Mouse (Mus musculus): ENCODE data around the gene Rft1. TPM values are rescaled to one million over a fixed set of nuclear protein-coding genes. Genes with fewer than 3 reads are reported as not detected.

Rft1 gene
- total RNA-seq, 2 experiments from 2014 or later = 10.1 to 11.3 TPM

DNA sequence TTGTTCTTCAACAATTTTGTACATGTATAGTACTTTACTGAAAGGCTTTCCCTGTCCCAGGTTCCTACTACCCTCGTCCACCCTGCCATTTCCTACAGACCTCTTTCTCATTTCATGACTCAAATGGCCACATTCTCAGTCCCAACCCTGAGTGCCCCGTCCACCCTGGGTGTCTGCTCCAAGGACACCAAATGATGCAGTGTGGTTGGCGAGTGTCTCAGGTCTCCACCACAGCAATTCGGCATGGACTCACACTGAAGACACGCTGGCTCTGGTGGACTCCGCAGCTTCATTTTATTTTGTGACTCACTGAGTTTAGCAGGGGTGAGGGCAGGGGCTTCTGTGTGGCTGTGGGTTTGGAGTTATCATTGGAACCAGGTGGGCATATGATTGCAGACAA is 16.0 kb downstream of the Rft1 start:
- no peak for DNase-seq (ENCODE audit: extremely low spot score in 1 of 2, low spot score in 1 of 2)

DNA sequence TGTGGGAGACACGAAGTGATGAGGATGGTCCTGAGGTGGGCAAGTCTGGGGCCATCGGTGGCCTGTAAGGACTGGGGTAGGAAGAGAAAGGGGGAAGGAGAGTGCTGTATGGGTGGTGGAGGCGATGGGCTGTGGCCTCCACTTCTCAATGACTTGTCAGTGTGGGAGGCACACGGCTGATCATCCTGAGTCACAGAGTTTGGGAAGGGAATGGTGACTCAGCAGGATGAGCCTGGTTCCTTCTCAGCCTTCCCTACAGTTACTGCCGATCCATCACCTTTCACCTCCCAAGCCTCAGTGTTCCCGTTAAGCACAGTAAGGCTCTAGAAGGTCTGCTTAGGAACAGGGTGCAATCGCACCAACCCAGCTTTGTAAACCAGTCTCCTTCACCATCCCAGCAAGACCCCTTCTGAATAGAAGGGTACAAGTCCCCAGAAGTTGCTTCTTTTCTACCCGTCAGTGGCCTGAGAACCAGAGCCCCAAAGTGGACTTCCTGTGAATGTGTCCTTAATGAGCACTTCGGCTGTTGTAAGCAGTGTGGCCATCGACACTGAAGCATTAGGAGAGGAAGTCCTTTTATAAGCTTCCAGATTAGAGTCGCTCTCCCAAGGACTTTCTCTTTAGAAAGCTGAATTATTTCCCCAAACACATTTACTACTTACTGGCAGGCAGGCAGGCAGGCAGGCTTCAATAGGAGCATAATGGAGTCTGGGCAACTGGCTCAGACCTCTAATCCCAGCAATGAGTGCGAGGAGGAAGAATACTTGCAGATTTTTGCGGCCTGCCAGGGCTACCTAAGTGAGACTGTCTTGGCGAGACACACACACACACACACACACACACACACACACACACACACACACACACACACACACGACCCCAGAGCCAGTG is 17.2 kb downstream of the Rft1 start:
- no peak for DNase-seq (ENCODE audit: extremely low spot score in 1 of 2, low spot score in 1 of 2)

DNA sequence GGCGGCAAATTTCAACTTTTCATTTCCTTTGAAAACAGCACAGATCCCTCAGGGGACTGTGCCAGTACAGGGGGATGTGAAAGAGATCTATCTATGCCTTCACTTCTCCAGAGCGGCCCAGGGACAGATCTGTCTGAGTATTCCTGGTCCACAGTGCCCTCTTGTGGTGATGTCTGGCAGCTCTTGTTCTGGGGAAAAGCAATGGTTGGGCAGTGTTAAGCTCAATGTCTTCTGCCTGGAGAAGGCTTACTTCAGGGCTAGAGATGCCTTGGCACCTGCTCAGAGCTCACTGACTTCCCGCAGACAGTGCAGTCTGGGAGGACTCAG is 17.8 kb downstream of the Rft1 start:
- peak; percentile 83 to 97 for DNase-seq (ENCODE audit: extremely low spot score in 1 of 2, low spot score in 1 of 2)

DNA sequence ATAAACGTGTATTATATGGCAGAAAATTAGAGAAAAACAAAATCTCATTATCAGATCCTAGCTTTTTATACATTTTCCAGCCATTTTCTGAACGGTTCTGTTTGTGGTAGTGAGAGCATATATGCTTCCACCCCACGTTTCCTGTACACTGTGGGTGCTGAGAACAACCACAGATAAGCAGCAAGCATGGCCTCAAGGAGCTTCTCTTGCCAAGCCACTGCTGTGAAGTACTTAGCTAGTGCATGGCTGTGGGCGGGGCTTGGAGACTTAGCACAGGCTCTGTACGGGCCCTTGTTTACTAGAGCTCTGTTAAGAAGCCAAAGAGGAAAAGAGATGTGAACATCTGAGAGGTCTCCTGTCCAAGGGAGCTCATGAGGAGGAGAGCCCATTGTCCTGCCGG is 20.8 kb downstream of the Rft1 start:
- no peak for DNase-seq (ENCODE audit: extremely low spot score in 1 of 2, low spot score in 1 of 2)

DNA sequence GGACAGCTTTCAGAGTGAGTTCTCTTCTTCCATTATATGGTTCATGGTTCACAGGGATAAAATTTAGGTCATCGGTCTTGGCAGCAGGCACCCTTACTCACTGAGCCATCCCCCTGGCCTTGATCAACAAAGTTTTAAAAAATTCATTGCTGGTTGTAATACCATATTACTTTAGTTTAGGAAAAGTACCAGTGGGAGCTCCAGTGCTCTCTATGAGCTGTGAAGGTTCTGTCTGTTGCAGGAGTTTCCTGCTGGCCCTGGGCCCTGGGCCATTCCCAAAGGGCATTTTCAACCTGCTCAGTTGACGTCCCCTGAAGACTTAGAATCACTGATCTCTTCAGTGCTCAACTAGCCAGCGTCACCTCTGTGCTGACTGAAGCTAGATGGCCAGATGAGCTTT is 28.0 kb downstream of the Rft1 start:
- DNase-seq (ENCODE audit: extremely low spot score in 1 of 2, low spot score in 1 of 2) = no peak

DNA sequence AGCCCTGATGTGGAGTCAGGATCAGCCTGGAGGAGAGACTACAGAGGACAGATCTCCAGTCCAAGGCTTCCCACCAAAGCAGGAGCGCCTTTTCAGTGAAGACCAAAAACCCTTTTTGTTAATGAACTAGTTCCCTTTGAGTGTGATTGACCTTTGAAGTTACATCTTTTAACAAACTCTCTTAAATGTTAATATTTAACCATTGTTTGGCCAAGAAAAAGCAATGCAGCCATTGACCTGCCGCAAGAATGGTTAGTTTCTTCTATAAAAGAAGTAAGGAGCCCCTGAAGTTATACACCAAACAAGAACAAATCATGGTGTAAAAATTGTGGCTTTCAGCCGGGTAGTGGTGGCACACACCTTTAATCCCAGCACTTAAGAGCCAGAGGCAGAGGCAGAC is 36.5 kb downstream of the Rft1 start:
- DNase-seq (ENCODE audit: extremely low spot score in 1 of 2, low spot score in 1 of 2) = no peak

DNA sequence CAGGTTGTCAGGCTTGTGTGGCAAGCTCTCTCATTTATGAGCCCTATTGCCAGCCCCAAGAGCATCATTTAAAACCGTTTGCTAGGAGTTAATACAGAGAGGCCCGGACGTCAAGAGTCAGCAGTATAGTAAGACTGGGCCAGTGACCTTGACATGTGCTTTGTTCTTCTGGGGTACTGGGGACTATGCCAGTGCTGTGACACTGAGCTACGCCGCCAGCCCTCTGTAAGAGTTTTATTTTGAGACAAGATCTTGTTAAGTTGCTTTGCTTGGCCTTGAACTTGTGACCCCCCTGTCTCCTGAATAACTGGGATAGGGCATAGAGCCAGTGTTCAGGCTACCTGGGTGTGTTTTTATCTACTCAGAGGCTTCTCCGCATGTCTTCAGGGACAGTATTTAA is 38.3 kb downstream of the Rft1 start:
- DNase-seq (ENCODE audit: extremely low spot score in 1 of 2, low spot score in 1 of 2) = no peak

DNA sequence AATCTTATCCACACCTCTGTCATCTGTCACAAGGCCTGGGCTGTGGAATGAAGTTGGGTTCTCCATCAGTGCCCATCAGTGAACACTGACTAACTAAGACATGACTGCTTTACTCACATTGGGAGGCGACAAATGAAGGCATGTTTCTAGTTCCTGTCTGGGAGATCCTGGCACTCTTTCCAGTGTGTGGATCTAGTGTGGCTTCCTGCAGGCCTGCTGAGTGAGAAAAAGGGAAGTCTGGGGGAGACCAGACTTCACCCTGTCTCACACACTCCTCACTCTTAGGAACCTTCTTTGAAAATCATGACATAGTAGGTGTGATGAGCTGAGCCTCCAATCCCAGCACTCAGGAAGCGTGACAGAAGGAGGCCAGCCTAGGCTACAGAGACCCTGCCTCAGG is 40.6 kb downstream of the Rft1 start:
- no peak for DNase-seq (ENCODE audit: extremely low spot score in 1 of 2, low spot score in 1 of 2)

DNA sequence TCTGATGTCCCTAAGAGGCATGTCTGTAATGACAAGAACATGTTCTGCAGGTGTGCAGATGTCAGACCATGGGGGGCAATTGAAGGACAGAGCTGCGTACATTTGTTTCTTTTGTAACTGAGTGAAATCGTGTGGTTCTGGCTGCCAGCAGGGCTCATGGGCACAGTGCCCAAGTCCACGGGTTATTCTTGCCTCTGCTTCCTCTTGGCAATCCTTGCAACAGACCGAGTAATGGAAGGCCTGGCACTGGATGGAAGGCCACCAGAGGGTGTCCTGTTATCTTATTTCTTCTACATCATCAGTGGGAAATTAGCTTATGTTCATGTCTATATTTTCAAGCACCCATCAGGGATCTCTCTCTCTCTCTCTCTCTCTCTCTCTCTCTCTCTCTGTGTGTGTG is 41.4 kb downstream of the Rft1 start:
- DNase-seq (ENCODE audit: extremely low spot score in 1 of 2, low spot score in 1 of 2) = peak; percentile 51 to 63

DNA sequence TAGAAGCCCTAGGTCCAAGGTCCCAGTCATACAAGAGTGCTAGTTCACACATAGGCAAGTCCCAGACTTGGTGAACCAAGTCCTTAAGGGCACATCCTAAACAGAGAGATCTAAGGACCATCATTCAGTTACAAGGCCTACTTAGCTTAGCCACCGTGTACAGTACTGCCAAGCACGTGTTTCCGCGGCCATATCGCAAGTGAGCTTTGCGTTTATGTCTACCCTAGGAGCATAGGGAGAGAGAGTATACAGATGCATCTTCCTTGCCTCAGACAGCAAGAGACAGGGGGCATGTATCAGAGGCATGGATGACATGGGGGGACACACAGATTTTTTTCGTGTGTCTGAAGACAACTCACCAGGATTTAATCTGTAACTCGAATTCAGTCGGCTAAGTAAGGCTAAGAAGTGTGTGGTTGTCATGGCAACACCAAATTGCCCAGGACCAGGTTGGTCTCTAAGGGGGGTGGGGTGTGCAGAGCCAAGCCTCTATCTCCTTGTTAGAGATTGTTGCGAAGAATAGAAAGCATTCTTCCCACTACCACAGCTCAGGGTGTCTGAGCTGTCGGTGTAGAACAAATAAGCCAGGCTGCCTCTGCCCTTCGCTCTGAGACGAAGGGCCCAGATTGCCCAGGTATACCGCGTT is 43.4 kb downstream of the Rft1 start:
- no peak for DNase-seq (ENCODE audit: extremely low spot score in 1 of 2, low spot score in 1 of 2)

DNA sequence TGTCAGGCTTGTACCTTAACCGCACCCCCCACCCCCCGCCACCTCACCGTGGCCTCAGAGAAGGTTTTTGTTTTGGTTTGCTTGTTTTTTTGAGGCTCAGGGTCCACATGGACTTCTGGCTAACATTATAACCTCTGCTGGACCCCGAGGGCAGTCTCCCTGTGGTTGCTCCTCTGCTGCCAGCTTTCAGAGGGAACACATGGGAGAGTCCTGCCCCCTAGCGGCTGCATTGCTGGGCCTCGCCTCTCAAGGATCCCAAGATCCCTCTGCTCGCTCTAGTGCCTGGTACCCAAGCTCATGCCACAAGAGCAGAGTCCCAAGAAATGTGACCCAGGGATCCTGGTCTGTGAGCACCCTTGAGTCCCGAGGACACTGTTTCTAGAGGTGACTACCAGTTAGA is 45.5 kb downstream of the Rft1 start:
- DNase-seq (ENCODE audit: extremely low spot score in 1 of 2, low spot score in 1 of 2) = peak in 1 of 2 experiments; percentile 69

DNA sequence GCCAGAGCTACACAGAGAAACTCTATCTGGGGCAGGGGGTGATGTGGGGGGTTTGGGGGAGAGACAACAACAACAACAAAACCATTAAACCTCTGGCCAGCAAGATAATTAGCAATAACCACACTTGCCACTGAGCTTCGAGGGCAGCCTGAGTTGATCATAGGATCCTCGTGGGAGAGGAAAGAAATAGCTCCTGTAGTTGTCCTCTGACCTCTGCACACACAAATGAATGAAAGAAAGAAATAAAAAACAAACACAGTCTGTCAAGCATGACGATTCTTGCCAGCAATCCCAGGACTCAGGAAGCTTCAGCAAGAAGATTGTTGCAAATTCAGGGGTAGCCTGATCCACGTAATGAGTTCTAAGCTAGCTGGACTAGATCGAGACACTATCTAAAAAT is 48.4 kb downstream of the Rft1 start:
- no peak for DNase-seq (ENCODE audit: extremely low spot score in 1 of 2, low spot score in 1 of 2)

DNA sequence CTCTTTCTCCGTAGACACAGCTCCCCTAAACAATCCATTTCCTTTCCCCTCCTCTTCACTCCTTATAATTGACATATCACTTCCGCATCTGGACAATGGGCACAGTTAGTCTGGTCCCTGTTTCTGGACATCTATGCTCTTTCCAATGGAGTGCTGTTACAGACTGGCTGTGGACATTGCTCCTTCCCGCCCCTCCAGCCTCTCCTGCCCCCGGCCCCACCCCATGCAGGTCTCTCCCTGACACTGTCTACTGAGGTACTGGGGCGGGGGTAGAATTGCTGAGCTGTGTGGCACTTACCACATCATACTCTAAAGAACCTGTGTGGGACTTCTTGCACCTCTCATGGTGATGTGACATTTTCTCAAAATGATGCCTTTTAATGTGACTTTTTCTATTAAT is 48.9 kb downstream of the Rft1 start:
- no peak for DNase-seq (ENCODE audit: extremely low spot score in 1 of 2, low spot score in 1 of 2)

DNA sequence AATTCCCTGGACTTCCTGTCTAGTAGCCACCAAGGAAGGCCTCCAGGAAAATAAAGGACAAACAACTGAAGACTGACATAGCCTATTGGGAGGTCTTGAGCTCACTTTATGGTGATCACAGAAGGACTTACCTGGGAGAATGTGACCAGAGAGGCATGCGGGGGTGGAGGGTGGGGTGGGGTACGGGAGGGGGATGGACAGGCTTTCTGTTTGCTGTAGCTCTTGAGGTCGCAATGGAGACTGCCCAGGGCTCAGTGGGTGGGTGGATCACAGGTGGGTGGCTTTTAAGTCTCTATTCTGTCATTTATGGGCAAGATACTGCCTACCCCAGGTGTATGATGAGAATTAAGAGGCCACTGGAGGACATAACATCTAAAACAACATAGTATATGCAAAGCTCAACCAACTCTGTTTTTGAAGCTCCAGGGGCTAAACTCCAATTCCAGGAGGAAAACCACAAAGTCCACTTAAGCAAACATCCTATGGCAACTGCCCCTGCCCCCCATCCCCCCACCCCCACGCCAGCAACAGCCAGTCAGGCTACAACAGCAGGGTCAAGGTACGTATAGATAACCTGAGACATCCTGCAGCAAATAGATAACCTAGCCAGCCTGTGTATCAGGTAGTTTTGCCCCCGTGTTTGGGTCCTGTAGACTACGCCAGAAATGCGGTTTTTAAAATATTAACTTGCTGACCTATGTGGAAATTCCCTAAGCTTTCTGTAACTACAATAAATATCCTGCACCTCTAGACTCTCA is 50.1 kb downstream of the Rft1 start:
- no peak for DNase-seq (ENCODE audit: extremely low spot score in 1 of 2, low spot score in 1 of 2)

DNA sequence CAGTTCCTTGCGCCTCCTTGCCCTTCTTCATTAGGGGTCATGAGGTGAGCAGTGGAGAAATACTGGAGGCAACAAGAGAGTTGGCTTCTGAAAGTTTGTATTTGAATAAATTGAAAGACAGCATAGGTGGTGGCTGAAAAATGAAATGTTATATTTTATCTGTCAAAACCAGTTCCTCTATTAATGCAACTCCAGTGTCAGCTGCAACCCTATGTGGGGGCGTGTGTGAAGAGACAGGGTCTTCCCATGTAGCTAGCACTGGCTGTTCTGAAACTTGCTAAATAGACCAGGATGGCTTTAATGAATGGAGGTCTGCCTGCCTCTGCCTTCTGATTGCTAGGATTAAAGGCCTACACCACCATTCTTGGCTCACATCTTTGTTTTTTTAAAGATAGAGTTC is 57.7 kb downstream of the Rft1 start:
- no peak for DNase-seq (ENCODE audit: extremely low spot score in 1 of 2, low spot score in 1 of 2)

DNA sequence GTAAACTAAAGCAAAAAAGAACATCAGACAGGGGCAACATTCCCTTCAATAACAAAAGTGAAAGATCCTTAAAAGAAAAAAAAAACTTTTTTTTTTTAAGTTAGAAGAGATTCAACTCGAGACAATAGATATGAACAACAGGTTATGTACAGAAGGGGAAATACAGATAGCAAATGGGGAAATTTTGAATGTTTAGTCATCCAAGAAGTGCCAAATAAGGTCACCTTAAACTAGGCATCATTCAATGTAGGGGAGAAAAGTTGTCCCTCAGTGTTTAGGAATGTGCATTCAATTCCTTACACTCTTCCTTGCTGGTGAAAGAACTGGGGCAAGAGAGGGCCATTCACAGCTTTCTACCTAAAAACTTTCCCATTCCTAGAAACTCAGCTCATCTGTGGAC is 59.6 kb downstream of the Rft1 start:
- no peak for DNase-seq (ENCODE audit: extremely low spot score in 1 of 2, low spot score in 1 of 2)

DNA sequence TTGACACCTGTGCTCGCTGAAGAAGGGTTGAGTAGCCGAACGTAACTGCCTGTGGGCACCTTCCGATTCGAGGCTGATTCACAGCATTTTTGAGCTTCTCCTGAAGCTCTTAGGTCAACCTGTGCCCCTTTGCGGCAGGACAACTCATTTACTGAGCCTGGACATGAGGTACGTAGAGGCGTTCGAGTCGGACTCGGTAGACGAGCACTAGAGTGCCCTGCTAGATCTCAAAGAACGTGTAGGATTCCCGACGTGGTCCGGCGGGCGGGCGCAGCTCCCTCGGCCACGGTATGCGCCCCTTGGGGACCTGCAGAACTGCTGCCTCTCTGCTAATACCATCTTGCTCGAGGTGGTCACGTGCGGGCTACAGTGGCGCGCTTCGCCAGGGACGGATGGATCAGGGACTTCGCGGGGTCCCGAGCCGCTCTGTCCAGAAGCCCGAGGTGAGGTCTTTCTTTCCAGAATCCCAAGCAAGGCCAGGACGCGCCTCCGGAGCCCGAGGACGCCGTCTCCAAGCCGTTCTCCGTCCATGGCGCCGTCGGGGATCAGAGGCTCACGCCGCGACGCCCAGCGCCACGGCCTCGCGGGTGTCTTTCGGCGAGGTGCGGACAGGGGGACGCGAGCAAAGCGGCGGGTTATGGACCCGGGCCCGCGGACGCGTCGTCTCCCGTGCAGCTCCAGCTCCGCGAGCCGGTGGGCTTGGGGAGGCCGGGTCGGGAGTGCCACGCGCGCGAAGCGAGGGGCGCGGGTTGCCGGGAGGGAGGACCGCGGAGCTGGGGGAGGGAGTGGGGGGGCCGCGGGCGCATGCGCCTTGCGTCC is 60.8 kb downstream of the Rft1 start, which contains the start of gene Sfmbt1:
Sfmbt1 (plus strand) TSS at position 51 of the 819 bp plus-strand sequence.
- DNase-seq (ENCODE audit: extremely low spot score in 1 of 2, low spot score in 1 of 2) = peak in 1 of 2 experiments; percentile 23

DNA sequence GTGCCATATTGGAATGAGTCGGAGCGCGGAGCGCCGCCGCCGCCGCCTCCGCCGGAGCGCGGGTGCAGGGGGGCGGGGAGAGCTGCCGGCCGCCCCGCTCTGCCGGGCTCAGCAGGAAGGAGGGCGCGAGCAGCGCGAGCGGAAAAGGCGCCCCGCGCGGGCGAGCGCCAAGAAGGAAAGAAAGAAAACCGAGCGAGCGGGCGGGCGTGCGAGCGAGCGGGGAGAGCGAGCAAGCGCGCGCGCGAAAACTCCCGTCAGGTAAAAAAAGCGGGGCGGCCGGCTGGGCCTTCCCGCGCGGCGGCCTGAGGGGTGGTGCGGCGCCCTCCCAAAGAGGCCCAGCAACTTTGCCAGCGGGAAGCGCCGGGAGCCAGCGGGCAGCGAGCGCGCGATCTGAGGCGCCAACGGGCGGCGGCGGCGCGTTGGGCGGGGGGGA is 61.5 kb downstream of the Rft1 start:
- peak; percentile 67 to 75 for DNase-seq (ENCODE audit: extremely low spot score in 1 of 2, low spot score in 1 of 2)

DNA sequence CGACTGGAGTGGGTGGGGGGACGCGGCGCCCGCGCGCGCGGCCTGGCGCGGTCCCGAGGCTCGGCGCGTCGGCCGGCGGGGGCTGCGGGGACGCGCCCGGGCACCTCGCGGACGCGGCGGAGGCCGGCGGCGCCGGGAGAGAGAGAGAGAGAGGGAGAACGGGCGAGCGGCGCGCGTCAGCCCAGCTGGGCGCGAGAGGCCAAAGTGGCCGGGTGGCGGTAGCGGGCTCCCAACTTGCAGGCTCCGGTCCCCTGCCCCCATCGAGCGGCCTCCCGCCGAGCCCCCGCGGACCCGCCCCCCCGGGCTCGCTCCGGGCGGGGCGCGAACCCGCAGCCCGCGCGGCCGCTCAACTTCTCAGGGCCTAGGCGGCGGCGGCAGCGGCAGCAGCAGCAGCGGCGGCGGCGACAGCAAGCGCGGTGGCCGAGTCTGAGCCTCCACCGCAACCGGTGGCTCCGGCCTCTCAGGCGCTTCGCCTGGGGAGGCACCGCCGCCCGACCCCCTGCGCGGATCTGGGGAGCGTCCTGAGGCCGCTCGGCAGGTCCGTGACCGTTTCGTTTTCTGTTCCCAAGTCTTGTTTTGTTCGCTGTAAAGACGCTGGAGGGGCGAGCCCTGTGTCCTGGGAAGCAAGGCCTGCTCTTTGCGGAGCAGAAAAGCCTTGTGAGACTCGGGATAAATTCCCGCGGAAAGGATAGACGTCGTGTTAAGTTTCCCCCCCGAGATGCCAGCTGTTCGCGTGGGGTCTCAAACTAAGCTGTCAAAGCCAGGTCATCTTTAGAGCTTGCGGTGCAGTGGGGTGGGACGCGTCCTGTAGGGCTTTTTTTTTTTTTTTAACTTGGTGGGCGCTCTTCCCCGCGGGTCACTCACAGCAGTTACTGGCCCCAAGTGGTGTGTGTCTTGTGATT is 62.1 kb downstream of the Rft1 start:
- DNase-seq (ENCODE audit: extremely low spot score in 1 of 2, low spot score in 1 of 2) = peak in 1 of 2 experiments; percentile 75

DNA sequence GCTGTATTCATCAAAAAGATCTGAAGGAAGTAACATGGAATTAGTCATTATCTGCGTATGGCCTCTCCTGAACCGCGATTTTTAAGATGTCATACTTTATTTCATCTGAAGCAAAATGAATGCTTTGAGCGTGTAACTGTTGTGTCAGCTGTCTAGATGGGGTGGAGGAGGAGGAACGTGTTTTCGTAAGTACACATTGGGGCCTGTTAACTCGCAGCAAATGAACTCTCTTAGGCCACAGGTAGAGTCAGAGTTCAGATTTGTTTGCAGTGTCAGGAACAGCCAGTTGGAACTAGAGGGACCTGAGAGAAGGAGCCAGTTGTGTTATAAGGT is 62.8 kb downstream of the Rft1 start:
- no peak for DNase-seq (ENCODE audit: extremely low spot score in 1 of 2, low spot score in 1 of 2)
